Mouse (Mus musculus) retina, postnatal 1 day (tissue): Measurements from ENCODE around the gene Hsf2bp.

Source experiments
- DNase-seq: peaks from one replicate; pipeline ENCODE4 v3.0.0-alpha.2; 2012

Hsf2bp gene

DNA sequence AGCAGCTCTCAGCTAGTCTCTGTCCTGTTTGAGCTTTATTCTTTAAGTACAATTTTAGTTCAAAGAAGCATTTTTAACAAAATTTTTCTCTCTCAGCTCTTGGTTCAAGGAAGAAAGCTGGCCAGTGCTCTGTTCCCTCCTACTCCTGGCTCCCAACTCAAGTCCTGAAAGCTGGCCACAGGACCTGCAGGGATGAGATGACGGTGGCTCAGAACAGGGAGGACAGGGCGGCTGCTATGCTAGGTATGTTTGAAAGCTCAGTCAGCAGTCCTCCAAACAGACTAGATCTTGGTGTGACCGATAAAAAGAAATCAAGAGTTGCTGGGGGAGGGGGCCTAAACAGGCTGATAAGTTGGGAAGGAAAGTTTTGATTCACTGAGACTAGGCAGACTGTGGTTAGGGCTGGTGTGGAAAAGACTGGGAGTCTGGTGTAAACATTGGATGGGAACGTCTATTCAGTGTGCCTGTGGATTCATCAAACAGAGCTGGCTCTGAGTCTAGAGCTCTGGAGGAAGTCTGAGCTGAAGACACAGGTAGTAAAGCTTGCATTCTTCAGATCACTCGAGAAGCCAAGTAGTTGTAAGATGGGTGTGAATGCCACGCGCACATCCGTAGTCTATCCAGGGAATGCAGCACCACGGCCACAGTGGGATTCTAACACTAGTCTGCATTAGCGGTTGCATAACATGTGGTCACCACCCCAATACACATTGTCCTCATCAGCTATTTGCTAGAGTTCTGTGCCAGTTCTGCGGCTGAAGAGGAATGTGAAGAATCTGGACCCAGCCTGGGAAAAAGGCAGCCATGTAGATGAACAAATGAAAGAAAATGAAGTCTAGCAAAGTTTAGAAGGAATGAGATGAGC lies 53.6 kb downstream of the Hsf2bp start:
- DNase-seq, result no peak

DNA sequence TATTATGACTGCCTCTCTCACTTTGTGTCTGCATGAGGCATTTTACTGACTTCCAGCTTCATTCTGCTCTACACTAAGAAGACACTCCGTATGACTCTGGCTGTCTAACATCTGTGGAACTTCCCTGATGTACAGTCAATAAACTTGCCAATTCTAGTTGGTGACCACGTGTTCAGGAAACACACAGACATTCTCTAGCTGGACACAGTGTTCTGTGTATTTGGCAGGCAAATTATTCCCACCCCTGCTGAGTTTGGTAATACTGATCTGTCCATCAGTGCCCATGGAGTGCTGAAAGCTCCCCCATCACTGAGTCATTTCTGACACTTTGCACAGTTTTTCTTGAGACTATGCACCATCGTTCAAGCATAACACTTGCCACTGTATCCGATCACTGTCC lies 56.3 kb downstream of the Hsf2bp start:
- no peak for DNase-seq

DNA sequence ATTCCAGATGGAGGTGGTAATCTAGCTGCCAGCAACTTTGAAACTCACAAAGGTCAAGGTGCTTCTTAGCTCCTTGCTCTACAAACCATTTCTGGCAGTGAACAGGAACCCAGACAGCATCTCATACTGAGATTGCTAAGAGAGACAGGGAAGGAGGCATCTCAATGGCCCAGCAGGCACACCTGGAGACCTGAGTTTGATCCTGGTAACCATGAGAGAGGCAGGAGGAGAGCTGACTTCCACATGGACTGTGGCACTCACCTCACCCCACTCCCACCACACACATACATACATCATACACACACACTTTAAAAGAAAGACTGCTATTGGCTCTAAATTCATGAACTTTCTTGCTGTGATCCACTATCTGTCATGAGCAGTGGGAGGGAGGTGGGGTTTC lies 59.0 kb downstream of the Hsf2bp start:
- no peak for DNase-seq

DNA sequence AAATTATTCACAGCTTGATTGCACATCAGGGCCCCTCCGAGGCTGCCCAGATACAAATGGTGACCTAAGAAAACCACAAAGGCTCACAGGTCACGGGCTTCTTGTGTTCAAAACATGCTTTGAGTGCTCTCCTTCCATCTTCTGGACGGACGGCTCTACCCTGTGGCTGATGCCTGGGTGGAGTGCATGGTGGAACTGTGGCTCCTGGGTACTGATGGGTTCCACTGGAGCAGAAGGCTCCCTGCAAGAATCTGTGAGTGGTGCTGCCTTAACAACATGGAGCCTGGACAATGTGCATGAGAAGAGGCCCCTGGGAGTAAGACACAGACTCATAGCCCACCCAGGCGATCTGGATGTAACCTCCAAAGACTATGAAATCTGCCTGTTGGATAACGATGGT lies 59.6 kb downstream of the Hsf2bp start:
- DNase-seq, result no peak

DNA sequence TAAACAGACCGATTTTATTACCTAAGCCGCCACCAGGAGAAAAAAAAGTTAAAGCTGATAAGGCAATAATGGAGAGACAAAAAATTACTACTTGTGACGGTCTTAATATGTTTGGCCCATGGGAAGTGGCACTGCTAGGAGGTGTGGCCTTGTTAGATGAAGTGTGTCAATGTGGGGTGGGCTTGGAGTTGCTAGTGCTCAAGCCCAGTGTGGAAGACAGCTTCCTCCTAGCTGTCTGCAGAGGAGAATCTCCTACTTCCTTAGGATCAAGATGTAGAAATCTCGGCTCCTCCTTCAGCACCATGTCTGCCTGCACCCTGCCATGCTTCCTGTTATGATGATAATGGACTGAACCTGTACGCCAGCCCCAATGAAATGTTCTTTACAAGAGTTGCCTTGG lies 61.5 kb downstream of the Hsf2bp start:
- no peak for DNase-seq

DNA sequence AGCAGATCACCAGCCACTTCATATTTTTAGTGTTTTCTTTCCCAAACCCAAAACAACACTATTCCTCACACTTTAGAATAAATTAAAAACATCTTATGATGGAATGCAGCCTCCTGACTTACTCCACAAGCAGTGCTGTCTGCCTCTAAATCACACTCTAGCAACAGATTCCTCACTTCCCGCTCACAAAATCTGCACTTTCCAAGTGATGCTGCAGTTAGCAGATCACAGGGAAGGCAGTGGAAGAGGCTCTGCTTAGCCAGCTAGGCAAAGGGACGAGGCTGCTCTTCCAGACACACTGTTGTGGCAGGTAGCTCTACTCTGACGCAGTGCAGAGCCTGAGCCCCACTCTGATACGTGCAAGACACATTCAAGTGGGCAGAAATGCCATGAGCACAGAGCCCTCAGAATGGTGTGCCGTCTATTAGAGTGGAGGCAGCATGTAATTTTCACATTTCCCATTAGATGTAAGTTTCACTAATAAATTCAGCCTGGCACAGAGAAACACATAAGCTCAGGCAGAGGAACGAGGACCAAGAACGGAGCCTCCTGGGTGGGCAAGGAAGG lies 62.4 kb downstream of the Hsf2bp start:
- no peak for DNase-seq

DNA sequence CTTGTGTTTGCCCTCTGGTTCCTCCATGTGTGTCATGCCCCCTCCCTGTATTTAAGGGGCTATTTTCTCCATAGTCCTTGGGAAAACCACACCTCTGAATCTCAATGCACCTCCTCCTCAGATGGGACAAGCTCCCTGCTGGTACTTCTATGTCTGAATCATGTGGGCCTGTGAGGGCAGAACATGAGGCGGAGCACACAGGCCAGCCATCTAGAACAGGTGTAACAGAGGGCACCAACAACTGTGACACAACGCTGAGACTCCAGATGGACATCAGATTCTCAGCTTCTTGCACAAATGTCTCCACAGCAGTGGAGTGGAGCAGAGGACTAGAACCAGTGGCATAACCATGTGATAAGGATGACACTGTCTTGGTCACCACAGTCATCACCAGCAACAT lies 65.3 kb downstream of the Hsf2bp start:
- no peak for DNase-seq

DNA sequence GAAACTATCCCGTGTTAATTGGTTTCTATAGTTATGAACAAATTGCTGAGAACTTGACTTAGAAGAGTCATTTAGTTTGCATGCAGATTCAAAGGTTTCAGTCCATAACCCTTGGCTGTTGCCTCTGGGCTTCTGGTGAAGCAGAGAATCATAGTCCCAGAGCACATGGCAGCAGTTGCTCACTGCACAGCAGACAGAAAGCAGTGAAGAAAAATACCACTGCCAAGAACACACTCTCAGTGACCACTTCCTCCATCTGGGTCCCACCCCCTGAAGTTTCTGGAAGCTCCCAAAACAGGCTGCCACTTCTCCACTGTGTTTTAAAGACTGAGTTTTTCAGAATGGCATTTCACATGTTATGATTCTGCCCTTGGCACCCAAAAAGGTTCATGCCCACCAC lies 67.3 kb downstream of the Hsf2bp start:
- no peak for DNase-seq

DNA sequence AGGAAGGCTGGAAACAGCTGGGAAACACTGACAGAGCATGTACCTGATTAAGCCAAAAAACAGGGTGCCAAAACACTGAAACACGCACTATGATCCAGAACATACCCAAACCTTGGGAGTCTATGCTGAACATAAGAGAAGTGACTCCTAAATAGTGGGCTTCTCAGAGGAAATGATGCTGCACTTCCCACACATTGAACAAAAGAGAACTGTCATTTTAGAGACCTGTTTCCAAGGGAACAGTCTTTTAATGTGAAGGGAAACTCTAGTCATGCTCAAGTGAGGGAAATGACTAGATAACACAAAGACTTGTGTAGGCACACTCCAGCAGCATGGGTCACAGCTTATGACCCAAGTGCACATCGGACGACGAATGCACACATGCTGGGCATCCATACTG lies 68.8 kb downstream of the Hsf2bp start:
- peak; percentile 29 for DNase-seq

DNA sequence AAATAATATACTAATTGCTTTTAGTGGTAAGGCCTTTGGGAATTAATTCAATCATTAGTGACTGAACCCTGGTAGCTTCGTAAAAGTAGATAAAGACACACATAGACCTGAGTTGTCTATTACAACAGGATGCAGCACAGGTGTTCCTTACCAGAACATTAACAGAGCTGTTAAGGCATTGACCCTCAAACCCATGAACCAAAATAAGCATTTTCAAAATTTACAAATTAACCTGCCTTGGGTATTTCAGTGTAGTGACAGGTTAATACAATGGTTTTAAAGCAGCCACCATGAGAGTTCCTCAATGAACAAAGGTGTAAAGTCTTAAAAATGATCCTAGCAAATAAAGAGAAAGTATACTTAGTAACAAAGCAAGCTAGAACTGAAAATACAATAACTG lies 69.6 kb downstream of the Hsf2bp start:
- DNase-seq, result no peak

DNA sequence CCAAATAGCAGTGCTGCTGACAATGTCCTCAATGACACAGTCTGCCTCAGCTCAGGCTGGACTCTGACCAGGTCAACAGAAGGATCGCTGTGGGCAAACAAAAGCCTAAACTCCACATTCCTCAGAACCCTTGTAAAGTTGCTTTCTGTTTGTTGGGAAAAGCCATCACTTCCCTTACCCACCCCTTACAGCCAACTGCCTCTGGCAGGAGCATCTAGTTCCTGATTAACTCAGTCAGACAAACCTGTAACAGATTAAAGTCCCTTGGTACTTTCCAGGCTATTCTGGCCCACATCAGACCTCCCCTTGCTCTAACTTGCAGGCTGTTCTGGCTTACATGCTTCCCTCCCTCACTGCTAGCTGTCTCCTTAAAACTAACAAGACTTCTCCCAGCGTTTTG lies 70.5 kb downstream of the Hsf2bp start:
- DNase-seq, result peak; percentile 11

DNA sequence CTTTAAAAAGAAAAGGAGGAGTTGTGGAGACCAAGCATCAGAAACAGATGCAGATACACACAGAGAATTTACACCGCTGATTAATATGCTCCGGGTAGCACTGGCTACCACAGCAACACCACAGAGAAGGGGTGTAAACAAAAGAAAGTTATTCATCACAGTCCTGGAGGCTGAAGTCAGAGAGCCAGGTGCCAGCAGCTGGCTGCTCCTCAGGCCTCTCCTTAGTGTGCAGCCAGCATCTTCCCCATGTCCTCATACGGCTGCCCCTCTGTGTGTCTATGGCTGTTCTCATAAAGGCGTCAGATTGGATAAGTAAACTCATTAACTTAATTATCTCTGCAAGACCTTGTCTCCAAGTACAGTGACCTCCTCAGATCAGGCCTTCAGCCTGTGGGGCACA lies 73.2 kb downstream of the Hsf2bp start:
- DNase-seq, result no peak

DNA sequence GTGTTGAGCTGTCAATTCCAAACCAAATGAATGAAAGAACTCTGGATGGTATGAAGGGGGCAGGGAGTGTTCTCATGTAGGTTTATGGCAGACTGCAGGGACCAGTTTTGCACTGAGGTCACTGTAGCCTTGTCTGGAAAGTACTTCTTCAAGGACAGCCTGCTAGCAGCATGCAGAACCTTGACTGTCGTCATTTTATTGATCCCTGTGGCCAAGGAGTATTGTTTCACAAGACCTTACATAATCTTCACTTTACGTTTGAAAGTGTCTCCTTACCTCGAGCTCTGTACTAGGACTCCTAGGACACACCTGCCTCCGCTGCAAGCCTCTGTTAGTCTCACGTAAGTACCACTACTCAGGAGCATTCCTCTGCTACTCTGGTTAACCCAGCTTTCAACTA lies 73.9 kb downstream of the Hsf2bp start:
- no peak for DNase-seq

DNA sequence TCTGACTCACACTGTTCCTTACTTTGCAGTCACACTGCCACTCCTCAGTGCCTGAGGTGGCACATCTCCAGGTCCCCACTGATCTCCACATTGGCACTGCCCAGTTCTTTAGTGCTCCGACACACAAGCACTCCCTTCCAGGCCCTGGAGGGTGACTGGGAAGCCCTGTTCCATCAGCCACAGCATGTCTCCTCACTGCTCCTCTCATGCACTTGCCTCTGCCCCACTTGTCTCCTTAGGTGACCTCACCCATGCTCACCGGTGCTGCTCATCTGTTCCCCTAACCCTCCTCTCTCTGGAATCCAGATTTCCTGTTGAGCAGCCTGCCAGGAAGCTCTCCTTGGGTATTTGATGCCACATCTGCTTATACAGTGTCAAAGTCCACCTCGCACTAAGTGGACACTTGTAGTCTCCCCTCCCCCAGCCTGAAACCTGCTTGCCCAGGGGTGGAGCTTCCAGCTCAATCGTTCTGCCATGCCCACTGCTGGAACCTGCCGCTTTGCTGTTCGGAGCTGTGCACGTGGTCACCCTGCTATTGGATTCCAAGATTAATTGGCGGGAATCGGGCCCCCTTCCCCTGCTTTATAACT lies 81.5 kb downstream of the Hsf2bp start:
- no peak for DNase-seq

DNA sequence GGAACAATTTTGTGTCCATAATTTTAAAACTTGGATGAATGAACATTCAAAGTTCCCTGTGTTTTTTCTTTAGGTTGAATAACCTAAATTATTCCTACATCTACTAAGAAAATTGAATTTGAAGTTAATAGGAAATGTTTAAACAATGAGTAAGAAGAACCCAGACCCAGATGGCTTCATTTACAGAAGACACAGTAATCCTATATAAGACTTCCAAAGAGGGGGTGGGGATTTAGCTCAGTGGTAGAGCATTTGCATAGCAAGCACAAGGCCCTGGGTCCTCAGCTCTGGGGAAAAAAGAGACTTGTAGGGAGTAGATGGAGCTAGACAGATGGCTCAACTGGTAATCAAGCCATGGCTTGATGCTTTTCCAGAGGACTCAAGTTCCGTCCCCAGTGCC lies 87.1 kb downstream of the Hsf2bp start:
- no peak for DNase-seq

DNA sequence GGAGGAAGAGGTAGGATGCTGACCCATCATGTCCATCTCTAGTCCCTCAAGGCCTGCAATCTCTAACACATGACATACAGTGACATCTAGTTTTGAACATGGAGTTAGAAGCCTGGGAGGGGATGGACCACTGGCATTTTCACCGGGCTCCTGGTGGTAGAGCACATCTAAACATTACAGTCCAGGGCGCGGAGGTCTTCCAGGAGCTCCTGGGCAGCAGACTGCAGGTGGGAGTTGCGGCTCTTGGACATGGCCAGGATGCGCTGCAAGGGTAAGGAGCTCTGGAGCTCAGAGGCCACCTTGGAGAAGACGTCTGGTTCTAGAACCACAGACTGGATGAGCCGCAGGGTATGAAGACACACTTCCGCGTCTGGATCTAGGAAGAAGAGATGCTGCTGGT lies 89.7 kb downstream of the Hsf2bp start:
- no peak for DNase-seq

DNA sequence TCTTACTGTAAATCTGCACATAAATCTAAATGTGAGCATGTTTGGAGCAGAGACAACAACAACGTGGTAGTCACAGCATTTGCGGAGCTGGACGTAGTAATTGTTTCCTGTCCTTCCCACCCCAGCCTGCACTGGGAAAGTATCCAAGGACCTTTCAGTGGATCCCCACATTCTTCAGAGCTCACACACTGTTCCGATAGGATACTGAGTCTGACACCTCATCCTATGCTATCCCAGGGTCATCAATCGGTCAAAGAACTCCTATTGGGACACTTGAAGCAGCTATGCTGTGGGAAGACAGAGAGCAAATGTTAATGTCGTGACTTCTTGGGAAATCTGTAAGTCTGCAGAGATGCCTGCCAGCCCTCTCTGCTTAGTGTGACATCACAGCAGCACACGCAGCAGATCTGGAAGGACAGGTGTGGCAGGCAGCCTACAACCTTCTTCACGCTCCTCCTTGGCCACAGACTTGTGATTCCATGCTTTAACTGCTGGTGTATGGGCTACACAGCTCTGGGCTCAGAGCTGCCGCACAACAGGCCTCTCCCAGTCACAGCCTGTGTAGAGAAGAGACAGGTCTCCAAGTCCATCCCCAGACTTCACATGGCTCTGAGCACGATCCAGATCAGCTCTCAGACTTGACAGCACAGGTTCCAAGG lies 92.1 kb downstream of the Hsf2bp start:
- no peak for DNase-seq

DNA sequence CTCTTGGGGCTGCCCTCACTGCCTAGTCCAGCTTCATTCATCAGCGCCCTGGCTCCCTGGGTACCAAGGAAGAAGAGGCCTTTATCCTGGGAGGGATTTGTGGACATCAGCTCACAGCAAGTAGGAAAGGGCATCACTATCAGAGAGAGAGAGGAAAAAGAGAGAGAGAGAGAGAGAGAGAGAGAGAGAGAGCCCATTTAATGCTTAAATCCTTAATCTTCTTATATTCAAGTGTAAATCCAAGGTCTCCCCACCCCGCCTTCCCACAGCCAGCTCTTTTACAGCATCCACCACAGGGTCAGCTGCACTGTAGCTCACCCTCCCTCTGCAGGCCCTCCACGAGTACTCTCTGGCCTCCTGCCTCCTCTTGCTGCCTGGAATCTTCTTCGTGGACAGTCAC lies 94.5 kb downstream of the Hsf2bp start:
- peak; percentile 68 for DNase-seq

DNA sequence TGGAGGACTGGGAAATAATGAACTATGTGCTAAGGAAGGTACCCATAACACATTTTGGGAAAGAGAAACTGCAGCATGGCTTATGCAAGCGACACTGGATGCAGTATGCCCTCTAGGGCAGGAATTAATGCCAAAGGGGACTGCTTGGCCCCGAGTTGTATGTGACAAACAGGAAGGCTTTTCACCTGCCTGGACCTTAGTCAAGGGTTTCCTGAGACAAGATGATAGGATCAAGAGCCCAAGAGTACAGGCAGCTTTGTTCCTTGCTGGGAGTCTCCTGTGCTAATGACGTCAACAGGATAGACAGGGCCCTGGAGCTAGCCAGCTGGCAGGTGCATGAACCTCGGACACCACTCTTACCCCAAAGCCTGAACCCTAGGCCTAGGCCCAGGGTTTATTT lies 95.5 kb downstream of the Hsf2bp start:
- no peak for DNase-seq

DNA sequence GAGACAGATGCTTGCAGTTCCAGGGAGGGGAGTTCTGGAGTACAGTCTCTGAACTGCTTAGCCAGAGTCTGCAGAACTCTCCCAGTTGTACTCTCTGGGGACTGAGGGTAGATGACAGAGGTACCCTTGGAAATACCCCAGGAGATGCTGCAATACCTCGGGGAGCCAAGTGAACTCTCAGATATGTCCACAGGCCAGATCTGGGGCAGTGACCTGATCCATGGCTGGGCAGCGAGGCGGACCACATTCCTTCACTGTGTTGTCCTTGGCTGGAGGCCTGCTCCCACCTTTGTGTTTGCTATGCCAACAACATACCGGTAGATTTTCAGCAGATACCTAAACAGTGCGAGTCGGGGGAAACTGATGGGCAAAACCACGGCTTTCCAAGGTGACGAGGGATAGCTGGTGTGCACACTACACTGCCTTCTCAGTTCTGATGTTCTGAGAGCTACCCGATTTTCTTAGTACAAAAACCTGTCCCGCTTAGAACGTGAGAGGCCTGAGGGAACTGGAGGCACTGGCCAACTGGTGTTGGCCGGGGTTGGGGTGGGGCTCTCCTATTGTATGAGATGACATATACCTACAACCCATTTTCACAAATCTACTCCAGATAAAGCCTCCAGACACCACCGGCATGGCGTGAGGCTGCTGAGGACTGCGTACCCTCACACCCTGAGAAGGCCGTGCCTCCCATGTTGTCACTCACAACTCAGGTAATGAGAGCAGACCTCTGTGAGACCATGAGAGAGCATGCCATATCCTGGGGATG lies 96.7 kb downstream of the Hsf2bp start:
- no peak for DNase-seq

DNA sequence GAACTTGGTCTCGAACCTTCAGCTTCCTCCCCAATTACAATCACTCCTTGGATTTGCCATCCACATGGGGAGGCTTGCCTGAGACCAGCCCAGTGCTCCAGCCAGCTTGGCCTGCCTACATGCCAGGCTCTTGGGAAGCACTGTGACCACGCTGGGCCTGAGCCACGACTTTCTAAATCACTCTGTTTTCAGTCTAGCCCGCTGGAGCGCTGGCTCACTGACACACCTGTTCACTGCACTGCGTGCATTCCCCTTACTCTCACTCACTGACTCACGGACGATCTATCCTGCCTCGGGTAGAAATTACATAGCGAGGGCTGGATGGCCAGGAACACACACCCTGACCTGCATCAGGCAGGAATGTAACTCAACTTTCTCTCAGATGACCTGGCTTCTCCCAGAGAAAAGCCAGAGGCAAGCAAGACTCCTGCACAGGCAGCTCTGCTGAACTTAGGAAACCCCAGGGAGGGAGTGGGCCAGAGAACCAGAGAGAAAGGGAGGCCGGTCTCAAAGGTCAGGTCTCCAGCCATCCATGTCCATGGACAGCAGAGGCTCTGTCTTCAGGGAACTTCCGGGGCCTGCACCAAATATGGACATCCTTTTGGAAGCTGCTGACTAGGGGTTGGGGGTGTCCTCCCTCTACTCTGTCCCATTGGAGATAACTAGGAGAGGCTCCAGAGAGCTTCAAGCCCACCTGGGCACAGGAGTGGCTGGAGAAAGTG lies 97.4 kb downstream of the Hsf2bp start:
- no peak for DNase-seq

DNA sequence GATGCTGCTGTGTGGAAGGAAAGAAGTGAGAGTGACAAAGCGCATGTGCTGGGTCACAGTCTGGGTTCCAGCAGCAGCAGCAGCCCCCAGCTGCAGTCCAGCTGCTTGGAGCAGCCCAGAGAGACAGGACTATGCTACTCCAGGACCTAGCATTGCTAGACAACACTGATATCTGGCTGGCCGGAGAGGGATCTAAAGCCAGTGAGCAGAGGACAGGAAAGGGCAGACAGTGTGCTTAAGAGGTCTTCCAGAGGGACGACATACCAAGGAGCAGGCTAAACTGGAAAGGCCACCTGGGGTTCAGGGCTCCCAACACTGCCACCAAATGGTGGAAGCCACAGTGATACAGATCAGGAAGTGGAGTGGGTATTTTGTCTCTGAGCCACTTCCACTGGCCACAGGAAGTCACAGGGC lies 99.0 kb downstream of the Hsf2bp start:
- DNase-seq, result peak; percentile 32
